8 mouse cellular contexts compared by ENCODE assay signal in the genomic region with DNA sequence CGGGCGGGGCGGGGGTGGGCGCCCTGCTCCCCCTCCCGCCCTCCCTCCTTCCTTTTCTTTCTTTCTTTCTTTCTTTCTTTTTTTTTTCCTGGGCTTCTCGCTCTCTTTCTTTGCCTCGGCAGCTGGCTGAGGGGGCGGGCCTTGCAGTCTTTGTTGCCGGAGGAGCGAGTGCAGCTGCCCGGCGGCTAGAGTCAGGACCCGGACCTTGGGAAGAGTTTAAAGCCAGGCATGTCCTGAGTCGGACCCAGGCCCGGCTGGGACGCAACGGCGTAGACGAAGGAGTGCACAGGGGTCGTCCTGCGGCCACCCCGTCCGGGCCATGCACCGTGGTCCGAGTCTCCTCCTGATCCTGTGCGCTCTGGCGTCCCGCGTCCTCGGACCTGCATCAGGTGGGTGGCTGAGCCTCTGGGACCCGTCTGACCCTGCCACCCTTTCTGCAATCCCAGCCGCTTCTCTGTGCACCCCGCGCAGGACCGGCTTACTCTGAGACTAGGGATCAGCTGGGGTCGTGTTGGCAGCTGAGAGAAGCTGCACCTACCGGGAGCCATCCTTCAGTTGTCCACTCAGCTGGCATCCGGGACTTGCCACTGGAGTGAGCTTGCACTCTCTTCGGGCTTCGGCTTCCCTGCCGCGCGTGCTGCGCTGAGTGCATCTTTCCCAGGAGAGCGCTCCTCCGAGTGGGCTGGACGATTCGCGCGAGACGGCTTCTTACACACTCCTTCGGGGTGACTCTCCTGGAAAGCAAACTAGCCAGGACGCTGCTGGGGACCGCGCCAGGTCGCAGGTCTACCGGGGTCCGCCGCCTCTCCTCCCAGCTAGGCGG. TPM values are rescaled to one million over a fixed set of nuclear protein-coding genes. Genes with fewer than 3 reads are reported as not detected.
DNase-seq lines count a peak whose midpoint lies in the region; ATAC-seq and TF ChIP-seq lines count a peak whose summit lies in the region.

TSS of gene Adamts7 (plus strand) at position 144 of the 823 bp plus-strand sequence.

- H3K27ac ChIP-seq in embryonic facial prominence, embryonic 10.5 days (replicated peaks) = peak within 1 kb of the TSS; percentile 90
- peak within 1 kb of the TSS in 1 of 2 experiments; percentile 45; a peak in 2 of 4 replicates for H3K27ac ChIP-seq in heart, embryonic 14.5 days (replicated peaks in 1 of 2; ENCODE audit: control insufficient read depth in 1 of 2, insufficient read depth in 1 of 2, low read depth in 2 of 2, low read length in 2 of 2)
- peak within 1 kb of the TSS; percentile 25 for H3K27ac ChIP-seq in kidney, postnatal 0 days
- peak within 1 kb of the TSS; percentile 83 for H3K27ac ChIP-seq in lung, embryonic 15.5 days

- in situ Hi-C loops in Patski (cut with MboI; ENCODE audit: low pct_unique_long_range_greater_than_20kb) = no loop called here

- CTCF ChIA-PET in Patski (lab: Charles Lee) = interaction anchor here (1.0 kb wide), 1 partner anchor 36 kb away, joined by 3 read pairs; no protein-coding TSS in a partner anchor

- POLR2A ChIA-PET in Patski (lab: Charles Lee) = interaction anchor here (1.1 kb wide), 1 partner anchor 49 kb away, joined by 3 read pairs; the partner anchor contains the start of gene Morf4l1

- H3K27me3 ChIP-seq in Patski = no peaks in the 10 kb centered on the region
- peaks cover 11% of the 10 kb centered on the region for H3K27me3 ChIP-seq in embryonic facial prominence, embryonic 10.5 days (replicated peaks; ENCODE audit: low read depth, poor library complexity, severe bottlenecking)
- H3K27me3 ChIP-seq in heart, embryonic 14.5 days (ENCODE audit: control insufficient read depth, insufficient read depth, low read length) = no peaks in the 10 kb centered on the region
- H3K27me3 ChIP-seq in kidney, postnatal 0 days (ENCODE audit: insufficient read depth, low read length) = no peaks in the 10 kb centered on the region
- no peaks in the 10 kb centered on the region for H3K27me3 ChIP-seq in lung, embryonic 15.5 days

- peak within 1 kb of the TSS; percentile 96 for H3K4me2 ChIP-seq in heart, embryonic 14.5 days (ENCODE audit: low read length)
- peak within 1 kb of the TSS; percentile 83 for H3K4me2 ChIP-seq in kidney, postnatal 0 days (ENCODE audit: low read length)
- peak within 1 kb of the TSS; percentile 85 for H3K4me2 ChIP-seq in lung, embryonic 15.5 days

- under 1% methylated on average over 60 of the region's 60 CpGs for WGBS in embryonic facial prominence, embryonic 10.5 days
- 1% methylated on average over 46 of the region's 60 CpGs for WGBS in heart, embryonic 14.5 days
- under 1% methylated on average over 57 of the region's 60 CpGs for WGBS in kidney, postnatal 0 days
- WGBS in lung, embryonic 15.5 days = under 1% methylated on average over 56 of the region's 60 CpGs

- ATAC-seq in Patski = peak; percentile 77
- peak; percentile 45 for ATAC-seq in heart, embryonic 14.5 days (ENCODE audit: insufficient number of reproducible peaks, insufficient read depth, low FRiP score, low read depth)
- ATAC-seq in kidney, postnatal 0 days (replicated peaks; ENCODE audit: low FRiP score, low read depth) = peak; percentile 73
- peak; percentile 79 for ATAC-seq in lung, embryonic 15.5 days (ENCODE audit: borderline replicate concordance, extremely low read depth, low FRiP score, low TSS enrichment)

- peaks cover 21% of the 10 kb centered on the region for H3K4me1 ChIP-seq in embryonic facial prominence, embryonic 10.5 days
- peaks cover 6 to 15% of the 10 kb centered on the region in 2 experiments; a peak in 2 of 4 replicates for H3K4me1 ChIP-seq in heart, embryonic 14.5 days (ENCODE audit: control insufficient read depth in 2 of 2, insufficient read depth in 2 of 2, low read length in 2 of 2)
- H3K4me1 ChIP-seq in kidney, postnatal 0 days (replicated peaks; ENCODE audit: insufficient read depth, low read length) = peaks cover 6% of the 10 kb centered on the region
- peaks cover 26% of the 10 kb centered on the region for H3K4me1 ChIP-seq in lung, embryonic 15.5 days

- DNase-seq in 3134 (ENCODE audit: extremely low read depth, insufficient read length, low spot score) (peak; percentile 70), Patski (ENCODE audit: low read depth, low spot score) (no peak)
- peak; percentile 76 for DNase-seq in embryonic facial prominence, embryonic 10.5 days (ENCODE audit: low spot score)
- DNase-seq in kidney, postnatal 0 days (ENCODE audit: low spot score) = peak; percentile 79
- peak; percentile 26 for DNase-seq in ovary, adult 18-20 months (ENCODE audit: low spot score)
- DNase-seq in urinary bladder, postnatal 4 days (ENCODE audit: low spot score in 2 of 2) = no peak

- peak within 1 kb of the TSS; percentile 74 for H3K4me3 ChIP-seq in embryonic facial prominence, embryonic 10.5 days
- peak within 1 kb of the TSS; percentile 61 to 82 for H3K4me3 ChIP-seq in heart, embryonic 14.5 days (ENCODE audit: control insufficient read depth in 1 of 2, insufficient read depth in 1 of 2, low read depth in 1 of 2, low read length in 2 of 2)
- peak within 1 kb of the TSS; percentile 64 for H3K4me3 ChIP-seq in kidney, postnatal 0 days (replicated peaks; ENCODE audit: low read depth, low read length)
- H3K4me3 ChIP-seq in lung, embryonic 15.5 days = peak within 1 kb of the TSS; percentile 64

- H3K9ac ChIP-seq in heart, embryonic 14.5 days (ENCODE audit: low read length) = peak within 1 kb of the TSS; percentile 82
- H3K9ac ChIP-seq in kidney, postnatal 0 days (ENCODE audit: low read depth, low read length) = peak within 1 kb of the TSS; percentile 54
- peak within 1 kb of the TSS; percentile 71 for H3K9ac ChIP-seq in lung, embryonic 15.5 days

- no peak for TF ChIP-seq CTCF in Patski (IDR thresholded peaks at IDR 0.05)
- TF ChIP-seq CTCF in kidney, postnatal 0 days (IDR thresholded peaks at IDR 0.05; ENCODE audit: low read depth) = no peak

- no peaks in the 10 kb centered on the region for H3K36me3 ChIP-seq in embryonic facial prominence, embryonic 10.5 days (replicated peaks)
- H3K36me3 ChIP-seq in heart, embryonic 14.5 days (ENCODE audit: control insufficient read depth, insufficient read depth, low read length) = no peaks in the 10 kb centered on the region
- no peaks in the 10 kb centered on the region for H3K36me3 ChIP-seq in kidney, postnatal 0 days (ENCODE audit: insufficient read depth, low read length)
- H3K36me3 ChIP-seq in lung, embryonic 15.5 days = no peaks in the 10 kb centered on the region

- no peaks in the 10 kb centered on the region for H3K9me3 ChIP-seq in embryonic facial prominence, embryonic 10.5 days
- no peaks in the 10 kb centered on the region for H3K9me3 ChIP-seq in heart, embryonic 14.5 days (ENCODE audit: control insufficient read depth, low read length)
- H3K9me3 ChIP-seq in kidney, postnatal 0 days (replicated peaks; ENCODE audit: low read length) = no peaks in the 10 kb centered on the region
- no peaks in the 10 kb centered on the region for H3K9me3 ChIP-seq in lung, embryonic 15.5 days

RNA-seq across cellular contexts. Expression of gene Adamts7, which starts in this region (rescaled TPM):
- polyA plus RNA-seq in Patski (2021) = 7.9 TPM
- 14.6 and 14.9 TPM in 2 replicates for polyA plus RNA-seq in embryonic facial prominence, embryonic 10.5 days (2016; fragmentation: Nextera tagmentation; extraction: Ambion mirVana)
- polyA plus RNA-seq in heart, embryonic 14.5 days (2014; fragmentation: Nextera tagmentation; extraction: Ambion mirVana) = 6.9 and 8.8 TPM in 2 replicates
- polyA plus RNA-seq in kidney, postnatal 0 days (2015; fragmentation: Nextera tagmentation; extraction: Ambion mirVana) = 11.6 and 12.8 TPM in 2 replicates
- 20.9 and 21.5 TPM in 2 replicates for polyA plus RNA-seq in lung, embryonic 15.5 days (2015; fragmentation: Nextera tagmentation; extraction: Ambion mirVana)

Comparison
In these comparisons a context has a peak if more than half of its experiments do, and no peak if none do; other contexts are left out.
1. DNase-seq: peak in 3134 (single experiment), embryonic facial prominence, embryonic 10.5 days (single experiment), kidney, postnatal 0 days (single experiment) and ovary, adult 18-20 months (single experiment); none in Patski (single experiment) and urinary bladder, postnatal 4 days (0 of 2).
2. Peak in every context shown above with its lines, with median percentiles within 50 percentile points of each other: ATAC-seq, H3K4me3 ChIP-seq, H3K4me2 ChIP-seq and H3K9ac ChIP-seq.